Mouse (Mus musculus): ENCODE results near the gene Stab2. TPM values are rescaled to one million over a fixed set of nuclear protein-coding genes. Genes with fewer than 3 reads are reported as not detected.

Gene Stab2
- polyA plus RNA-seq, 1 experiment from 2014 or later, result 0.07 TPM

- Histone ChIP-seq H3K27me3 (ENCODE audit: control insufficient read depth, insufficient read depth, low read length) (no peaks in the 10 kb centered on the region), H3K27ac (replicated peaks; ENCODE audit: low read depth, low read length) (no peak overlapping the region), H3K36me3 (ENCODE audit: control insufficient read depth, insufficient read depth, low read length) (peaks cover 11% of the 10 kb centered on the region; the same call in 1 of the 2 replicates), H3K4me2 (ENCODE audit: low read length) (no peak overlapping the region), H3K4me3 (replicated peaks; ENCODE audit: low read depth, low read length) (no peak overlapping the region), H3K4me1 (ENCODE audit: control insufficient read depth, insufficient read depth, low read length) (no peaks in the 10 kb centered on the region), H3K9ac (replicated peaks; ENCODE audit: low read length) (no peak overlapping the region), H3K9me3 (ENCODE audit: control insufficient read depth, low read length) (no peaks in the 10 kb centered on the region)
- WGBS, result 92% methylated on average over 6 of the region's 6 CpGs
- DNase-seq (no peak), ATAC-seq (ENCODE audit: low FRiP score, low TSS enrichment) (no peak)
Measured at GRCm38 (mm10) chr10:86838827-86839226, 169.0 kb downstream of the Stab2 start.

- Histone ChIP-seq H3K27me3 (ENCODE audit: control insufficient read depth, insufficient read depth, low read length) (no peaks in the 10 kb centered on the region), H3K4me1 (ENCODE audit: control insufficient read depth, insufficient read depth, low read length) (no peaks in the 10 kb centered on the region), H3K4me2 (ENCODE audit: low read length) (no peak overlapping the region), H3K9me3 (ENCODE audit: control insufficient read depth, low read length) (no peaks in the 10 kb centered on the region), H3K36me3 (ENCODE audit: control insufficient read depth, insufficient read depth, low read length) (peaks cover 11% of the 10 kb centered on the region; the same call in 1 of the 2 replicates), H3K4me3 (replicated peaks; ENCODE audit: low read depth, low read length) (no peak overlapping the region), H3K9ac (replicated peaks; ENCODE audit: low read length) (no peak overlapping the region), H3K27ac (replicated peaks; ENCODE audit: low read depth, low read length) (no peak overlapping the region)
- DNase-seq (no peak), ATAC-seq (ENCODE audit: low FRiP score, low TSS enrichment) (no peak)
- WGBS, result 86% methylated on average over 4 of the region's 4 CpGs
Measured at GRCm38 (mm10) chr10:86836784-86837183, 171.0 kb downstream of the Stab2 start.

GRCm38 (mm10) chr10:86829515-86829914, 178.3 kb downstream of the Stab2 start:
- DNase-seq (no peak), ATAC-seq (ENCODE audit: low FRiP score, low TSS enrichment) (no peak)
- Histone ChIP-seq H3K36me3 (ENCODE audit: control insufficient read depth, insufficient read depth, low read length) (peaks cover 24% of the 10 kb centered on the region), H3K27ac (replicated peaks; ENCODE audit: low read depth, low read length) (no peak overlapping the region), H3K9me3 (ENCODE audit: control insufficient read depth, low read length) (0 out of 2 replicates have a peak, but pooled peaks cover 3% of the 10 kb centered on the region), H3K9ac (replicated peaks; ENCODE audit: low read length) (no peak overlapping the region), H3K4me2 (ENCODE audit: low read length) (no peak overlapping the region), H3K4me1 (ENCODE audit: control insufficient read depth, insufficient read depth, low read length) (no peaks in the 10 kb centered on the region), H3K27me3 (ENCODE audit: control insufficient read depth, insufficient read depth, low read length) (no peaks in the 10 kb centered on the region), H3K4me3 (replicated peaks; ENCODE audit: low read depth, low read length) (no peak overlapping the region)
- 90% methylated on average over 2 of the region's 2 CpGs for WGBS

- no peaks in the 10 kb centered on the region for H3K4me1 ChIP-seq (ENCODE audit: control insufficient read depth, insufficient read depth, low read length)
- DNase-seq (no peak), ATAC-seq (ENCODE audit: low FRiP score, low TSS enrichment) (no peak)
- H3K4me2 ChIP-seq (ENCODE audit: low read length), result no peak overlapping the region
- H3K4me3 ChIP-seq (replicated peaks; ENCODE audit: low read depth, low read length), result no peak overlapping the region
- H3K27me3 ChIP-seq (ENCODE audit: control insufficient read depth, insufficient read depth, low read length), result no peaks in the 10 kb centered on the region
- 0 out of 2 replicates have a peak, but pooled peaks cover 3% of the 10 kb centered on the region for H3K9me3 ChIP-seq (ENCODE audit: control insufficient read depth, low read length)
- peaks cover 19% of the 10 kb centered on the region for H3K36me3 ChIP-seq (ENCODE audit: control insufficient read depth, insufficient read depth, low read length)
- 86% methylated on average over 15 of the region's 15 CpGs for WGBS
- H3K9ac ChIP-seq (replicated peaks; ENCODE audit: low read length), result no peak overlapping the region
- no peak overlapping the region for H3K27ac ChIP-seq (replicated peaks; ENCODE audit: low read depth, low read length)
Measured at GRCm38 (mm10) chr10:86828221-86829135, 179.3 kb downstream of the Stab2 start.

- no peak overlapping the region for H3K4me2 ChIP-seq (ENCODE audit: low read length)
- no peak overlapping the region for H3K27ac ChIP-seq (replicated peaks; ENCODE audit: low read depth, low read length)
- ATAC-seq (ENCODE audit: low FRiP score, low TSS enrichment) (no peak), DNase-seq (no peak)
- 91% methylated on average over 3 of the region's 3 CpGs for WGBS
- no peak overlapping the region for H3K4me3 ChIP-seq (replicated peaks; ENCODE audit: low read depth, low read length)
- H3K27me3 ChIP-seq (ENCODE audit: control insufficient read depth, insufficient read depth, low read length), result no peaks in the 10 kb centered on the region
- no peak overlapping the region for H3K9ac ChIP-seq (replicated peaks; ENCODE audit: low read length)
- 0 out of 2 replicates have a peak, but pooled peaks cover 3% of the 10 kb centered on the region for H3K9me3 ChIP-seq (ENCODE audit: control insufficient read depth, low read length)
- H3K36me3 ChIP-seq (ENCODE audit: control insufficient read depth, insufficient read depth, low read length), result peaks cover 21% of the 10 kb centered on the region
- H3K4me1 ChIP-seq (ENCODE audit: control insufficient read depth, insufficient read depth, low read length), result no peaks in the 10 kb centered on the region
Measured at GRCm38 (mm10) chr10:86826929-86827328, 180.9 kb downstream of the Stab2 start.

- Histone ChIP-seq H3K27ac (replicated peaks; ENCODE audit: low read depth, low read length) (no peak overlapping the region), H3K4me1 (ENCODE audit: control insufficient read depth, insufficient read depth, low read length) (no peaks in the 10 kb centered on the region), H3K9me3 (ENCODE audit: control insufficient read depth, low read length) (0 out of 2 replicates have a peak, but pooled peaks cover 3% of the 10 kb centered on the region), H3K9ac (replicated peaks; ENCODE audit: low read length) (no peak overlapping the region), H3K4me2 (ENCODE audit: low read length) (no peak overlapping the region), H3K36me3 (ENCODE audit: control insufficient read depth, insufficient read depth, low read length) (peaks cover 29% of the 10 kb centered on the region), H3K4me3 (replicated peaks; ENCODE audit: low read depth, low read length) (no peak overlapping the region), H3K27me3 (ENCODE audit: control insufficient read depth, insufficient read depth, low read length) (no peaks in the 10 kb centered on the region)
- no peak for DNase-seq
- no peak for ATAC-seq (ENCODE audit: low FRiP score, low TSS enrichment)
- 94% methylated on average over 10 of the region's 10 CpGs for WGBS
Measured at GRCm38 (mm10) chr10:86825871-86826522, 181.8 kb downstream of the Stab2 start.

GRCm38 (mm10) chr10:86824871-86825270, 183.0 kb downstream of the Stab2 start:
- Histone ChIP-seq H3K27ac (replicated peaks; ENCODE audit: low read depth, low read length) (no peak overlapping the region), H3K27me3 (ENCODE audit: control insufficient read depth, insufficient read depth, low read length) (no peaks in the 10 kb centered on the region), H3K9ac (replicated peaks; ENCODE audit: low read length) (no peak overlapping the region), H3K4me3 (replicated peaks; ENCODE audit: low read depth, low read length) (no peak overlapping the region), H3K4me1 (ENCODE audit: control insufficient read depth, insufficient read depth, low read length) (peaks cover 1% of the 10 kb centered on the region; the same call in 1 of the 2 replicates), H3K4me2 (ENCODE audit: low read length) (no peak overlapping the region), H3K9me3 (ENCODE audit: control insufficient read depth, low read length) (0 out of 2 replicates have a peak, but pooled peaks cover 3% of the 10 kb centered on the region), H3K36me3 (ENCODE audit: control insufficient read depth, insufficient read depth, low read length) (peaks cover 36% of the 10 kb centered on the region)
- ATAC-seq (ENCODE audit: low FRiP score, low TSS enrichment) (no peak), DNase-seq (no peak)
- 85% methylated on average over 14 of the region's 14 CpGs for WGBS

GRCm38 (mm10) chr10:86824093-86824492, 183.7 kb downstream of the Stab2 start:
- H3K9ac ChIP-seq (replicated peaks; ENCODE audit: low read length), result no peak overlapping the region
- ATAC-seq (ENCODE audit: low FRiP score, low TSS enrichment) (no peak), DNase-seq (no peak)
- 85% methylated on average over 6 of the region's 6 CpGs for WGBS
- no peak overlapping the region for H3K27ac ChIP-seq (replicated peaks; ENCODE audit: low read depth, low read length)
- no peak overlapping the region for H3K4me3 ChIP-seq (replicated peaks; ENCODE audit: low read depth, low read length)
- peaks cover 36% of the 10 kb centered on the region for H3K36me3 ChIP-seq (ENCODE audit: control insufficient read depth, insufficient read depth, low read length)
- H3K4me1 ChIP-seq (ENCODE audit: control insufficient read depth, insufficient read depth, low read length), result peaks cover 6% of the 10 kb centered on the region
- H3K27me3 ChIP-seq (ENCODE audit: control insufficient read depth, insufficient read depth, low read length), result no peaks in the 10 kb centered on the region
- H3K9me3 ChIP-seq (ENCODE audit: control insufficient read depth, low read length), result 0 out of 2 replicates have a peak, but pooled peaks cover 2% of the 10 kb centered on the region
- H3K4me2 ChIP-seq (ENCODE audit: low read length), result no peak overlapping the region
